Mouse (Mus musculus) MEL (cell line): ENCODE results near the gene Ttyh2. TPM values are rescaled to one million over a fixed set of nuclear protein-coding genes. Genes with fewer than 3 reads are reported as not detected.

Experiments used
- DNase-seq: peaks from one replicate; pipeline ENCODE4 v3.0.0; 2011; ENCODE audit warnings: low read depth, low spot score
- H3K27ac ChIP-seq: 2 replicates; pipeline ENCODE4 v1.5.1; 2012; ENCODE audit warnings: low read depth, mild to moderate bottlenecking, control low read depth, low read length, moderate library complexity; ENCODE audit not compliant: control insufficient read depth
- H3K27me3 ChIP-seq, 2 experiments: fragments of 150-350 bp in 1 of 2; sonication (generic) in 1 of 2; 2 replicates each; pipeline ENCODE4 v1.6.1; 2012; ENCODE audit warnings: low read length in 2 of 2, mild to moderate bottlenecking in 2 of 2, improper control_type of control experiment in 1 of 2, moderate library complexity in 1 of 2; ENCODE audit not compliant: insufficient read depth in 2 of 2, control insufficient read depth in 1 of 2
- H3K36me3 ChIP-seq, 2 experiments: 2 replicates each; pipeline ENCODE4 v1.6.1; 2012 to 2014; ENCODE audit warnings: low read length in 2 of 2, improper control_type of control experiment in 1 of 2, inconsistent platforms in 1 of 2, mild to moderate bottlenecking in 1 of 2; ENCODE audit not compliant: insufficient read depth in 2 of 2, control insufficient read depth in 1 of 2
- H3K4me1 ChIP-seq, 2 experiments: fragments of 150-350 bp in 1 of 2; sonication (generic) in 1 of 2; 2 replicates each; pipeline ENCODE4 v1.6.1; 2012; ENCODE audit warnings: low read length in 2 of 2, improper control_type of control experiment in 1 of 2, mild to moderate bottlenecking in 1 of 2; ENCODE audit not compliant: insufficient read depth in 2 of 2, control insufficient read depth in 1 of 2
- H3K4me3 ChIP-seq, 2 experiments: fragments of 150-350 bp in 1 of 2; sonication (generic) in 1 of 2; 2 replicates each; pipeline ENCODE4 v1.5.1; 2012; ENCODE audit warnings: low read depth in 2 of 2, low read length in 2 of 2, mild to moderate bottlenecking in 2 of 2, moderate library complexity in 2 of 2, control low read depth in 1 of 2, improper control_type of control experiment in 1 of 2; ENCODE audit not compliant: control insufficient read depth in 1 of 2, insufficient read depth in 1 of 2
- H3K79me2 ChIP-seq: 2 replicates; pipeline ENCODE4 v1.6.1; 2012; ENCODE audit warnings: mild to moderate bottlenecking, low read length, moderate library complexity; ENCODE audit not compliant: control insufficient read depth, poor library complexity, insufficient read depth
- H3K9ac ChIP-seq: 2 replicates; pipeline ENCODE4 v1.6.1; 2012; ENCODE audit warnings: low read depth, mild to moderate bottlenecking, control low read depth, low read length, moderate library complexity; ENCODE audit not compliant: control insufficient read depth, poor library complexity, severe bottlenecking
- H3K9me3 ChIP-seq: fragments of 150-350 bp; sonication (generic); replicated peaks from 2 replicates; pipeline ENCODE4 v1.6.1; 2012; ENCODE audit warnings: mild to moderate bottlenecking, low read length, improper control_type of control experiment, moderate library complexity; ENCODE audit not compliant: insufficient read depth
- BHLHE40 ChIP-seq: IDR thresholded peaks from 2 replicates; pipeline ENCODE4 v1.6.1; 2012; ENCODE audit warnings: low read depth, mild to moderate bottlenecking, inconsistent platforms, low read length, improper control_type of control experiment, borderline replicate concordance
- CHD2 ChIP-seq: IDR thresholded peaks from 2 replicates; pipeline ENCODE4 v1.6.1; 2011; ENCODE audit warnings: low read length, improper control_type of control experiment
- CTCF ChIP-seq, 3 experiments: IDR thresholded peaks in 2 of 3; conservative IDR thresholded peaks in 1 of 3; 2 replicates each; pipeline ENCODE4 v1.5.1; 2011 to 2012; ENCODE audit warnings: low read length in 3 of 3, low read depth in 2 of 3, mild to moderate bottlenecking in 2 of 3, improper control_type of control experiment in 1 of 3, inconsistent platforms in 1 of 3, mixed read lengths in 1 of 3, moderate library complexity in 1 of 3; ENCODE audit not compliant: control insufficient read depth in 1 of 3, insufficient read depth in 1 of 3, poor library complexity in 1 of 3, severe bottlenecking in 1 of 3
- E2F4 ChIP-seq: IDR thresholded peaks from 2 replicates; pipeline ENCODE4 v1.6.1; 2011; ENCODE audit warnings: low read depth, low read length, improper control_type of control experiment, borderline replicate concordance
- ELF1 ChIP-seq: IDR thresholded peaks from 2 replicates; pipeline ENCODE4 v1.6.1; 2014; ENCODE audit warnings: low read depth, mild to moderate bottlenecking, inconsistent platforms, low read length, improper control_type of control experiment, moderate library complexity
- EP300 ChIP-seq, 2 experiments: IDR thresholded peaks; 2 replicates each; pipeline ENCODE4 v1.6.1; 2011; ENCODE audit warnings: improper control_type of control experiment in 2 of 2, low read length in 2 of 2, low read depth in 1 of 2, mild to moderate bottlenecking in 1 of 2
- ETS1 ChIP-seq: IDR thresholded peaks from 2 replicates; pipeline ENCODE4 v1.6.1; 2012; ENCODE audit warnings: low read depth, mild to moderate bottlenecking, inconsistent platforms, low read length, improper control_type of control experiment, moderate library complexity
- GATA1 ChIP-seq: IDR thresholded peaks from 2 replicates; pipeline ENCODE4 v1.6.1; 2011; ENCODE audit warnings: low read depth, low read length, improper control_type of control experiment
- JUND ChIP-seq: IDR thresholded peaks from 2 replicates; pipeline ENCODE4 v1.6.1; 2011; ENCODE audit warnings: low read depth, mild to moderate bottlenecking, improper control_type of control experiment, low read length
- MAFK ChIP-seq: IDR thresholded peaks from 2 replicates; pipeline ENCODE4 v1.6.1; 2011; ENCODE audit warnings: low read depth, mild to moderate bottlenecking, low read length, improper control_type of control experiment, borderline replicate concordance
- MAX ChIP-seq: IDR thresholded peaks from 2 replicates; pipeline ENCODE4 v1.6.1; 2011; ENCODE audit warnings: low read length, improper control_type of control experiment
- MAZ ChIP-seq: IDR thresholded peaks from 2 replicates; pipeline ENCODE4 v1.6.1; 2012; ENCODE audit warnings: low read depth, mild to moderate bottlenecking, inconsistent platforms, low read length, improper control_type of control experiment
- MYB ChIP-seq: IDR thresholded peaks from 2 replicates; pipeline ENCODE4 v1.6.1; 2011; ENCODE audit warnings: mild to moderate bottlenecking, low read depth, low read length, improper control_type of control experiment
- NELFE ChIP-seq: IDR thresholded peaks from 2 replicates; pipeline ENCODE4 v1.6.1; 2011; ENCODE audit warnings: low read depth, low read length, improper control_type of control experiment
- POLR2AphosphoS2 ChIP-seq: IDR thresholded peaks from 2 replicates; pipeline ENCODE4 v1.6.1; 2011; ENCODE audit warnings: low read length, improper control_type of control experiment
- RAD21 ChIP-seq: IDR thresholded peaks from 2 replicates; pipeline ENCODE4 v1.6.1; 2011; ENCODE audit warnings: mild to moderate bottlenecking, low read depth, low read length, improper control_type of control experiment
- RCOR1 ChIP-seq: IDR thresholded peaks from 2 replicates; pipeline ENCODE4 v1.6.1; 2012; ENCODE audit warnings: low read depth, mild to moderate bottlenecking, inconsistent platforms, low read length, improper control_type of control experiment
- SIN3A ChIP-seq: IDR thresholded peaks from 2 replicates; pipeline ENCODE4 v1.6.1; 2012; ENCODE audit warnings: low read length, improper control_type of control experiment, inconsistent platforms
- SMC3 ChIP-seq: IDR thresholded peaks from 2 replicates; pipeline ENCODE4 v1.6.1; 2011; ENCODE audit warnings: low read depth, low read length, improper control_type of control experiment
- TBP ChIP-seq: IDR thresholded peaks from 2 replicates; pipeline ENCODE4 v1.8.0; 2011; ENCODE audit warnings: low read depth, low read length, improper control_type of control experiment
- UBTF ChIP-seq: IDR thresholded peaks from 2 replicates; pipeline ENCODE4 v1.6.1; 2012; ENCODE audit warnings: low read depth, mild to moderate bottlenecking, inconsistent platforms, low read length, improper control_type of control experiment, moderate library complexity, borderline replicate concordance; ENCODE audit not compliant: insufficient read depth
- USF1 ChIP-seq: IDR thresholded peaks from 2 replicates; pipeline ENCODE4 v1.6.1; 2014; ENCODE audit warnings: low read depth, mild to moderate bottlenecking, inconsistent platforms, low read length, improper control_type of control experiment, moderate library complexity
- USF2 ChIP-seq, 2 experiments: IDR thresholded peaks; 2 replicates each; pipeline ENCODE4 v1.6.1; 2011 to 2012; ENCODE audit warnings: improper control_type of control experiment in 2 of 2, low read length in 2 of 2, borderline replicate concordance in 1 of 2, inconsistent platforms in 1 of 2, low read depth in 1 of 2, mild to moderate bottlenecking in 1 of 2; ENCODE audit not compliant: insufficient read depth in 1 of 2
- ZKSCAN1 ChIP-seq: IDR thresholded peaks from 2 replicates; pipeline ENCODE4 v1.6.1; 2012; ENCODE audit warnings: low read depth, mild to moderate bottlenecking, inconsistent platforms, low read length, improper control_type of control experiment, moderate library complexity
- ZNF384 ChIP-seq: IDR thresholded peaks from 2 replicates; pipeline ENCODE4 v1.6.1; 2012; ENCODE audit warnings: low read depth, mild to moderate bottlenecking, inconsistent platforms, low read length, improper control_type of control experiment
- polyA plus RNA-seq, 2 experiments: library from polyadenylated mRNA; stranded (reverse) in 1 of 2; unstranded in 1 of 2; fragments of >175 nt in 1 of 2; fragments of >200 nt in 1 of 2; gene quantifications; 2 replicates each; pipeline versions ENCODE4 v1.2.1 to v1.2.4; 2012; ENCODE audit warnings: low replicate concordance in 2 of 2, low read depth in 1 of 2; ENCODE audit not compliant: insufficient read length in 2 of 2, insufficient read depth in 1 of 2, missing spikeins in 1 of 2
- total RNA-seq: library from RNA; depleted of rRNA; stranded (reverse); fragments of 300-350 nt; gene quantifications from 2 replicates; pipeline ENCODE4 v1.2.3, GENCODE M21; 2012

The Ttyh2 gene
- total and polyA plus RNA-seq, 3 experiments: 7.2 to 9.7 TPM; not detected in 1

- no peaks in the 10 kb centered on the region for H3K9me3 ChIP-seq
- no peaks in the 10 kb centered on the region for H3K36me3 ChIP-seq
- H3K27me3 ChIP-seq: no peaks in the 10 kb centered on the region
- H3K4me1 ChIP-seq: no peaks in the 10 kb centered on the region
- DNase-seq: no peak
- H3K4me3 ChIP-seq: no peak overlapping the region
- no peaks in the 10 kb centered on the region for H3K79me2 ChIP-seq
- TF ChIP-seq ZKSCAN1 (no peak), USF2 (IDR thresholded peaks at IDR 0.05; ENCODE audit: borderline replicate concordance in 1 of 2, insufficient read depth in 1 of 2, low read depth in 1 of 2, low read length in 2 of 2) (no peak), MAZ (no peak), BHLHE40 (no peak), E2F4 (no peak), MAFK (no peak), MYB (no peak), UBTF (no peak), RCOR1 (no peak), ZNF384 (no peak), NELFE (no peak), TBP (no peak), USF1 (no peak)
- no peak overlapping the region for H3K9ac ChIP-seq
- no peak overlapping the region for H3K27ac ChIP-seq
These were observed 65.4 kb downstream of the Ttyh2 start for GRCm38 (mm10) chr11:114740598-114740997.

DNA sequence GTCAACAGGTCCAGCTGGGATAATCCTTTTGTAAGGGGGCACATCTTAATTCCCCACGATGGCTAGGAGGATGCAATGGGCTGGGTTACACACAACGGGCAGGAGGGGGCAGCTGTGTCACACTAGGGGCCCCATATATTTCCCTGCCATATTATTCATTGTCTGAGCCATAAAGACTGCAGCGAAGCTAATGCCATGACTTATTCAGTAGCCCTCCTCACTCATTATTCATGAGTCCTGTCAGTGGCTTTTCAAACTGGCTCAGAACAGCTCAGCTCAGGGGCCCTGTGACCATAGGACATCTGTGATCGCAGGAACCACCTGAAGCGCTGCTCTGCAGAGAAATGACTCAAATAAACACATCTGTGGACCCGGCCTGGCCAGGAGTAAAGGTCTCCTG lies 66.2 kb downstream of the Ttyh2 start:
- no peak for TF ChIP-seq POLR2AphosphoS2
- no peak for TF ChIP-seq SIN3A
- no peak for TF ChIP-seq ZNF384
- no peak for TF ChIP-seq MAFK
- TF ChIP-seq SMC3: no peak
- TF ChIP-seq, all 39 proteins: peak for 0
- Histone ChIP-seq H3K4me3 (no peak overlapping the region), H3K9me3 (no peaks in the 10 kb centered on the region), H3K36me3 (no peaks in the 10 kb centered on the region), H3K27me3 (no peaks in the 10 kb centered on the region), H3K79me2 (no peaks in the 10 kb centered on the region), H3K9ac (no peak overlapping the region), H3K4me1 (no peaks in the 10 kb centered on the region), H3K27ac (no peak overlapping the region)
- no peak for DNase-seq

GRCm38 (mm10) chr11:114745134-114745533 lies 69.9 kb downstream of the Ttyh2 start:
- Histone ChIP-seq H3K9ac (peak overlapping the region; percentile 36; the same call in 1 of the 2 replicates), H3K36me3 (no peaks in the 10 kb centered on the region), H3K27me3 (no peaks in the 10 kb centered on the region), H3K9me3 (no peaks in the 10 kb centered on the region), H3K4me3 (no peak overlapping the region), H3K27ac (no peak overlapping the region), H3K4me1 (no peaks in the 10 kb centered on the region), H3K79me2 (no peaks in the 10 kb centered on the region)
- DNase-seq: peak; percentile 81
- no peak for TF ChIP-seq ETS1
- no peak for TF ChIP-seq MYB
- TF ChIP-seq SMC3: peak; percentile 66
- TF ChIP-seq MAZ: no peak
- TF ChIP-seq TBP: no peak
- no peak for TF ChIP-seq CHD2
- TF ChIP-seq NELFE: no peak
- no peak for TF ChIP-seq EP300 (IDR thresholded peaks at IDR 0.05; ENCODE audit: low read depth in 1 of 2, low read length in 2 of 2)
- TF ChIP-seq RCOR1: no peak
- peak; percentile 82 to 98 (median 88) for TF ChIP-seq CTCF (IDR thresholded peaks at IDR 0.05 in 2 of 3, conservative IDR thresholded peaks at IDR 0.05 in 1 of 3; ENCODE audit: control insufficient read depth in 1 of 3, insufficient read depth in 1 of 3, low read depth in 2 of 3, low read length in 3 of 3, poor library complexity in 1 of 3, severe bottlenecking in 1 of 3)
- no peak for TF ChIP-seq MAFK
- no peak for TF ChIP-seq USF1
- TF ChIP-seq MAX: no peak
- TF ChIP-seq JUND: no peak
- TF ChIP-seq GATA1: no peak
- 0 out of 2 replicates have a peak, but pooled peaks have one; percentile 20 for TF ChIP-seq ELF1
- TF ChIP-seq USF2 (IDR thresholded peaks at IDR 0.05; ENCODE audit: borderline replicate concordance in 1 of 2, insufficient read depth in 1 of 2, low read depth in 1 of 2, low read length in 2 of 2): no peak
- no peak for TF ChIP-seq E2F4
- no peak for TF ChIP-seq SIN3A
- TF ChIP-seq ZKSCAN1: no peak
- TF ChIP-seq RAD21: peak; percentile 75
